Mouse (Mus musculus) heart, embryonic 14.5 days (tissue): ENCODE data around the gene Paxbp1. TPM values are rescaled to one million over a fixed set of nuclear protein-coding genes. Genes with fewer than 3 reads are reported as not detected.

ENCODE experiments used
- ATAC-seq: fragments of 200-750 bp; cut with Nextera tagmentation; 2 replicates; pipeline ENCODE4 v1.8.0; 2017; ENCODE audit warnings: low read depth, moderate TSS enrichment; ENCODE audit not compliant: insufficient number of reproducible peaks, insufficient read depth, low FRiP score
- H3K27ac ChIP-seq, 2 experiments: fragments of 200-500 bp in 1 of 2; fragments of 300-500 bp in 1 of 2; sonication (generic) in 1 of 2; replicated peaks in 1 of 2; 2 replicates each; pipeline ENCODE4 v1.5.1; 2012 to 2014; ENCODE audit warnings: low read depth in 2 of 2, low read length in 2 of 2, control low read depth in 1 of 2, mild to moderate bottlenecking in 1 of 2, mixed read lengths in 1 of 2; ENCODE audit not compliant: control insufficient read depth in 1 of 2, insufficient read depth in 1 of 2
- H3K27me3 ChIP-seq: fragments of 300-500 bp; sonication (generic); 2 replicates; pipeline ENCODE4 v1.6.1; 2014; ENCODE audit warnings: mild to moderate bottlenecking, low read length, control low read depth; ENCODE audit not compliant: control insufficient read depth, insufficient read depth
- H3K36me3 ChIP-seq: fragments of 300-500 bp; sonication (generic); 2 replicates; pipeline ENCODE4 v1.6.1; 2014; ENCODE audit warnings: mild to moderate bottlenecking, control low read depth, low read length, mixed read lengths; ENCODE audit not compliant: control insufficient read depth, insufficient read depth
- H3K4me1 ChIP-seq, 2 experiments: fragments of 200-500 bp in 1 of 2; fragments of 300-500 bp in 1 of 2; sonication (generic) in 1 of 2; 2 replicates each; pipeline ENCODE4 v1.6.1; 2012 to 2014; ENCODE audit warnings: low read length in 2 of 2, control low read depth in 1 of 2, mixed read lengths in 1 of 2; ENCODE audit not compliant: control insufficient read depth in 2 of 2, insufficient read depth in 2 of 2
- H3K4me2 ChIP-seq: fragments of 300-500 bp; sonication (generic); 2 replicates; pipeline ENCODE4 v1.6.1; 2014; ENCODE audit warnings: mild to moderate bottlenecking, low read length
- H3K4me3 ChIP-seq, 2 experiments: fragments of 200-500 bp in 1 of 2; fragments of 300-500 bp in 1 of 2; sonication (generic) in 1 of 2; 2 replicates each; pipeline ENCODE4 v1.5.1; 2012 to 2014; ENCODE audit warnings: low read length in 2 of 2, mild to moderate bottlenecking in 2 of 2, control low read depth in 1 of 2, low read depth in 1 of 2, moderate library complexity in 1 of 2; ENCODE audit not compliant: control insufficient read depth in 1 of 2, insufficient read depth in 1 of 2
- H3K9ac ChIP-seq: fragments of 300-500 bp; sonication (generic); 2 replicates; pipeline ENCODE4 v1.6.1; 2014; ENCODE audit warnings: mild to moderate bottlenecking, low read length
- H3K9me3 ChIP-seq: fragments of 300-500 bp; sonication (generic); 2 replicates; pipeline ENCODE4 v1.6.1; 2016; ENCODE audit warnings: low read length, control low read depth; ENCODE audit not compliant: control insufficient read depth
- WGBS: fragments of 180-500 bp; shearing (Covaris S2); extraction: QIAGEN DNeasy Blood & Tissue Kit; methylation state at CpG from one replicate; pipeline ENCODE4 v1.1.7; 2014; 5-methylcytosine and 5-hydroxymethylcytosine counted together
- polyA plus RNA-seq: library from polyadenylated mRNA; unstranded; fragments of >200 nt; fragmentation: Nextera tagmentation; extraction: Ambion mirVana; gene quantifications from 2 replicates; pipeline ENCODE4 v1.2.1, GENCODE M21; 2014

Gene Paxbp1
- polyA plus RNA-seq, 1 experiment from 2014 or later, result 45.1 TPM

DNA sequence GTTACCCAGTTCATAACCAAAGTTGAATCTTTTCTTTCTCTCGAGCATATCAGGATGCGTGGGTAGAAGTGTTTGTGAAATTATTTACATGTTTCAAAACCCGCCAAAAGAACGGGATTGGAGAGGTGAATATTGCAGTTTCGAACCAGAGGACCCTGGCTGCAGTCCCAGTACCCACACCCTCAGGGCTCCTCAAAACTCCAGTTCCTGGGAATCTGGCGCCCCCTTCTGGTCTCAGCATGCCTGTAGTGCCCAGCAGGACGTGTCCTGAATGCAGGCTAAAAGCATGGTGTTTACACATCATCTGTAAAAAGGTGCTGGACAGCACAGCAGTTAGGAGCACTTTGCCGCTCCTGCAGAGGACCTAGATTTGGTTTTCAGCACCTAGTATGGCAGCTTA, 1.2 kb upstream of the Paxbp1 start:
- peaks cover 14% of the 10 kb centered on the region for H3K36me3 ChIP-seq
- H3K27ac ChIP-seq, result no peak overlapping the region
- H3K4me2 ChIP-seq, result no peak overlapping the region; the same call in 1 of the 2 replicates
- ATAC-seq, result no peak
- no peaks in the 10 kb centered on the region for H3K27me3 ChIP-seq
- peaks cover 4 to 22% of the 10 kb centered on the region in 2 experiments; a peak in 3 of 4 replicates for H3K4me1 ChIP-seq
- 58% methylated on average over 8 of the region's 8 CpGs for WGBS
- H3K4me3 ChIP-seq, result no peak overlapping the region
- H3K9ac ChIP-seq, result no peak overlapping the region
- no peaks in the 10 kb centered on the region for H3K9me3 ChIP-seq

DNA sequence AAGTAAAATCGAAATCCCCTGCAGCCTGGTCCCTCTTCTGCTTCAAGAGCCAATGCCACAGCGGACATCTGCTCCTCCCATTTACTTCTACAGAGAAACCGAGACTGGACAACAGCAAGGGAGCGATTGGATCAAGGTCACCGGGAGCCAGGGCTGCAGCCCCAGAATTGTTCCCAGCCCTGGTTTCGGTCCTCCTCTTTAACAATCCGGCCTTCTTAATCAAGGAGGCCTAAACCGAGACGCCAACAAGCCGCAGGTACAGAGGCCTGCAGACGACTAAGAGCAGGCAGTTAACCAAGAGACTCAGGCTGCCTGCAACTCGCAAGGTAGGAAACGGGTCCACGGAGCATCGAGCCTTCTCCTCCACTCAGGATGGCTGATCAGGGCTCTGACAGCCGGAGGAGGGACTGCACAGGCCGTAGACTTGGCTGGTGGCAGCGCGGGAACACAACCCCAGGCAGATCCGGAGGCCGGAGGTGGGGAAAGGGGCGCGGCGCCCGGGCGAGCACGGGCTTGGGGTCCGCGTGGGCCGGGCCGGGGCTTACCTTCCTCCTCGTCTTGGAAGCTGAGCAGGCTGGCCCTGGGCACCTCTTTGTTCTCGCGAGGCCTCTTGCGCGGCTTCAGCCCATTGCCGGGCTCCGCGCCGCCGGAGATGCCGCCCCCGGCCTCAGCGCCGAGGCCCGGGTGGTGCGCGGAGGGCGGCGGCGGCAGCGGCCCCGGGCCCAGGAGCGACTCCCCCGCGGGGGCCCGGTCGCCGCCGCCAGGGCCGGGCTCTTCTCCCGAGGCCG, 688 bp downstream of the Paxbp1 start:
- peak overlapping the region; percentile 94 for H3K9ac ChIP-seq
- H3K4me3 ChIP-seq, result peak overlapping the region; percentile 90 to 94
- WGBS, result under 1% methylated on average over 48 of the region's 63 CpGs
- no peaks in the 10 kb centered on the region for H3K9me3 ChIP-seq
- no peaks in the 10 kb centered on the region for H3K27me3 ChIP-seq
- H3K4me2 ChIP-seq, result peak overlapping the region; percentile 77
- peak; percentile 65 for ATAC-seq
- H3K4me1 ChIP-seq, result peaks cover 4 to 22% of the 10 kb centered on the region in 2 experiments; a peak in 3 of 4 replicates
- H3K27ac ChIP-seq, result peak overlapping the region; percentile 94
- H3K36me3 ChIP-seq, result peaks cover 28% of the 10 kb centered on the region

DNA sequence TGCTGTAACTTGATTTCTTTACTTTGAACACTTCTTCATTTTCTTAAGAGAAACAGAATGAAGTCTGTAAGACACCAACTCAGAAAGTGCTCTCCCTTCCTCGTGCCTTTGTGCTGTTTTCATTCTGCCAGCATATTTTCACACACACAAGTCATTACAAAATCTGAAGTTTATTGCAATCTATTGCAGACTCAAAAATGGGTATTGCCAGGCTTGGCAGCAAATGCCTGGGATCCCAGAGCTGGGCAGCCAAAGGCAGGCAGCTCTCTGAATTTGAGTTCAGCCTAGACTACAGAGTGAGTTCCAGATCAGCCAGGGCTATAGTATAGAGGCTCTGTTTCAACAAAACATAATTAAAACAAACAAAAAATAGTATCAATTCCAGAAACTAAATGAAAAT, 1.7 kb downstream of the Paxbp1 start:
- peak overlapping the region in 1 of 2 experiments; percentile 90; a peak in 3 of 4 replicates for H3K4me3 ChIP-seq
- H3K4me2 ChIP-seq, result peak overlapping the region; percentile 77
- H3K27ac ChIP-seq, result no peak overlapping the region
- H3K9me3 ChIP-seq, result no peaks in the 10 kb centered on the region
- ATAC-seq, result no peak
- H3K4me1 ChIP-seq, result peaks cover 4 to 22% of the 10 kb centered on the region in 2 experiments; a peak in 3 of 4 replicates
- no peaks in the 10 kb centered on the region for H3K27me3 ChIP-seq
- H3K36me3 ChIP-seq, result peaks cover 38% of the 10 kb centered on the region
- 41% methylated on average over 1 of the region's 1 CpGs for WGBS
- peak overlapping the region; percentile 94 for H3K9ac ChIP-seq

DNA sequence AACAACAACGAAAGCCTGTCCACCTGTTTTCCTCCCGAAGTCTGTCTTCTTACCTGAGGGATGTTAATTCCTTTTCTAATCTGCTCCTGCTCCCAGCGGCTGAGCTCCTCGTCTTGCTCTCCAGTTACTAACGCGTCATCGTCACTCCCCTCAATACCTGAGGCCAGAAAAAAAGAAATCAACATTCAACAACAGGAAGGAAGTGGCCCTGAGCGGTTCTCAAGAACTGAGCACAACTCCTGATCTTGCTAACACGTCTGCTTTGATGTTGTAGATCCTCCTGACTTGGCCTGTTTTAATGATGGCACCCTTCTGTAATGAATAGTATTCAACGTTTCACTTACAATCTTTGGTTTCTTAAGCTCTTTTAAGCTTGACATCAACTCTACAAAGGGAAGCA, 8.5 kb downstream of the Paxbp1 start:
- Histone ChIP-seq H3K27ac (no peak overlapping the region), H3K4me2 (no peak overlapping the region), H3K4me3 (no peak overlapping the region), H3K4me1 (no peaks in the 10 kb centered on the region), H3K9ac (no peak overlapping the region), H3K27me3 (no peaks in the 10 kb centered on the region), H3K36me3 (peaks cover 90% of the 10 kb centered on the region), H3K9me3 (no peaks in the 10 kb centered on the region)
- no peak for ATAC-seq
- 88% methylated on average over 10 of the region's 10 CpGs for WGBS

DNA sequence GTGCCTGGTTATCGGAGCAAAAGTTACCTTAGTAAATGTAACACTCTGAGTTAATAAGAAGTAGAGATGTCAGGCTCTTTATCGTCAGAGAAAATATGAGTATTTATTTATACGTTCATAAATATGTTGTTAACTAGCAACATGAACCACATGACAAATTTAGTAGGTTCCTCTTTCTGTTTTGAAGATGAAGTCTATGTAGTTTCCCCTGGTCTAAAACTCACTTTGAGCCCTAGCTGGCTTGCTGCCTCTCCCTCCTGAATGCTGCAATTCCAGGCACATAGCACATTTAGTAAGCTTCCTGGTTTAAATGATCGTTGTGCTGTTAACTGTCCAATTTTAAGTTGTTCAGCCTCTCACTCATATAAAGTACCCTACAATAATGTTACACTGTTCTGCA, 13.6 kb downstream of the Paxbp1 start:
- Histone ChIP-seq H3K9me3 (no peaks in the 10 kb centered on the region), H3K36me3 (peaks cover 92% of the 10 kb centered on the region), H3K4me3 (no peak overlapping the region), H3K27ac (no peak overlapping the region), H3K9ac (no peak overlapping the region), H3K27me3 (no peaks in the 10 kb centered on the region), H3K4me2 (no peak overlapping the region), H3K4me1 (no peaks in the 10 kb centered on the region)
- ATAC-seq, result no peak
- WGBS, result 94% methylated on average over 4 of the region's 4 CpGs

DNA sequence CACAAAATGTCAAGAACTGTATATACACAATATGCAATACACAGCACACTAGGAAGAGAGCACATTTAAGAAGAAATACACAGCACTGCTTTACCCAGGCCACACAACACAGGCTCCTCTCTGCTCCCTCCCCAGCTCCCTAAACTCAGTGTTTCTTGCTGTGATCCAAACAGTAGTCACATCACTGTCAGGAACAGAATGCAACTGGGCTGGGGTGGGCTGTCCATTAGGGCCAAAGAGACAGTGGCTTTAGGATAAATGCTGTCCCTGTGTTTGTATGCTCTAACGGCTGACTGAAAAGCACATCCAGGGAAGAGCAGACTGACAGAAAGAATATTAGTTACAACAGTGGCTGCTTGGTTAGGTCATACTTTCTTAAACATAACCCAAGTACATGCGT, 14.4 kb downstream of the Paxbp1 start:
- H3K36me3 ChIP-seq, result peaks cover 94% of the 10 kb centered on the region

DNA sequence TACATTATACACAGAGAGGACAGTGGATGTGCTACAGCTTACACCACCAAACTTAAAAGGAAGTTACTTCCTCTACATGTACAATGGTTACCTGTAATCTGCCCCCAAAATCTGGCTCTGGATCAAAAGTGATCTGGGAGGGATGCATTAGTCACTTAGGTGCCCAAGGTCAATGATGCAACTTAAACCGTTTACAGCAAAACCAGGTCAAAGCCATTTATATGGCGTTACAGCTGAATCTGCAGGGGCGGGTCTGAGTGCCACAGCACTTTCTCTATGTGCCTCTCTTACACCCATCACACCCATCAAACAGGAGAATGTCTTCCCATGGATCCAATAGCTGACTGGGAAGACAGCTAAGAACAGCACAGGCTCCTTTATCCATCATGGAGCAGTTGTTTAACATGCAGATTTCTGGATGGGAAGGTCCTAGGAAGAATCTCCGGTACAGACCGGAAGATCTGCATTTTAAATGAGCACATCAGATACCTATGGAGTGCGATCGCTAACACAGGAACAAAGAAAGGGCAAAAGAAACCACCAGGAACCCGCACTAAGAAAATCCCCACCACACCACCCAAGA, 15.1 kb downstream of the Paxbp1 start:
- WGBS, result 92% methylated on average over 8 of the region's 8 CpGs
- Histone ChIP-seq H3K4me1 (no peaks in the 10 kb centered on the region), H3K9ac (no peak overlapping the region), H3K36me3 (peaks cover 94% of the 10 kb centered on the region), H3K4me3 (no peak overlapping the region), H3K9me3 (no peaks in the 10 kb centered on the region), H3K4me2 (no peak overlapping the region), H3K27ac (no peak overlapping the region), H3K27me3 (no peaks in the 10 kb centered on the region)
- no peak for ATAC-seq

More for the DNA sequence above, 14.4 kb downstream of the Paxbp1 start:
- 88% methylated on average over 2 of the region's 2 CpGs for WGBS
- no peak overlapping the region for H3K4me3 ChIP-seq
- no peaks in the 10 kb centered on the region for H3K4me1 ChIP-seq
- no peak for ATAC-seq
- no peaks in the 10 kb centered on the region for H3K27me3 ChIP-seq
- no peak overlapping the region for H3K27ac ChIP-seq
- H3K4me2 ChIP-seq, result no peak overlapping the region
- H3K9ac ChIP-seq, result no peak overlapping the region
- no peaks in the 10 kb centered on the region for H3K9me3 ChIP-seq
